Mouse (Mus musculus) megakaryocyte-erythroid progenitor cell, adult 5 weeks (primary cell): Measurements from ENCODE around the gene Fgfr1op2. TPM values are rescaled to one million over a fixed set of nuclear protein-coding genes. Genes with fewer than 3 reads are reported as not detected.

Experiments used
- polyA plus RNA-seq: library from polyadenylated mRNA; stranded (reverse); fragments of >175 nt; gene quantifications from 2 replicates; pipeline ENCODE4 v1.2.3, GENCODE M21; 2012

The Fgfr1op2 gene
- 95.5 and 103 TPM in 2 replicates for polyA plus RNA-seq

GRCm38 (mm10) chr6:146576903-146577302, at the start of gene Fgfr1op2:
Gene Fgfr1op2, plus strand, starts transcription at chr6:146577203.

GRCm38 (mm10) chr6:146577310-146578109, 507 bp downstream of the Fgfr1op2 start, which contains the start of gene Ints13:
Gene Ints13, minus strand, starts transcription at chr6:146577835.

GRCm38 (mm10) chr6:146642276-146643183, 65.5 kb downstream of the Fgfr1op2 start, which contains the start of the genes Med21 and Tm7sf3:
Gene Med21, plus strand, starts transcription at chr6:146642547.
Gene Tm7sf3, minus strand, starts transcription at chr6:146642824.

Other genes starting within 250 kb of the Fgfr1op2 start
- gene Itpr2, start 75.0 kb upstream of the Fgfr1op2 start, polyA plus RNA-seq = 3.1 and 4.7 TPM in 2 replicates
- gene Ints13, start 632 bp downstream of the Fgfr1op2 start, polyA plus RNA-seq = 27.9 and 46.9 TPM in 2 replicates
- 6.0 and 9.6 TPM in 2 replicates for gene Med21, start 65.3 kb downstream of the Fgfr1op2 start, polyA plus RNA-seq
- gene Tm7sf3, start 65.6 kb downstream of the Fgfr1op2 start, polyA plus RNA-seq = 44.3 and 64.3 TPM in 2 replicates
- gene Stk38l, start 147.8 kb downstream of the Fgfr1op2 start, polyA plus RNA-seq = 0.36 and 0.63 TPM in 2 replicates
- gene Arntl2, start 218.9 kb downstream of the Fgfr1op2 start, polyA plus RNA-seq = not detected in 2 replicates